Mouse (Mus musculus): ENCODE results near the gene Usp31.

Usp31 gene

GRCm38 (mm10) chr7:121658866-121659265 lies 48.2 kb downstream of the Usp31 start:
- DNase-seq (ENCODE audit: low read depth): no peak

GRCm38 (mm10) chr7:121654675-121655074 lies 52.4 kb downstream of the Usp31 start:
- no peak for DNase-seq (ENCODE audit: low read depth)

- no peak for DNase-seq (ENCODE audit: low read depth)
Measured at GRCm38 (mm10) chr7:121652629-121653028, 54.4 kb downstream of the Usp31 start.

GRCm38 (mm10) chr7:121650724-121651123 lies 56.3 kb downstream of the Usp31 start:
- DNase-seq (ENCODE audit: low read depth): no peak

- peak; percentile 46 for DNase-seq (ENCODE audit: low read depth)
Measured at GRCm38 (mm10) chr7:121640998-121641762, 65.9 kb downstream of the Usp31 start.

GRCm38 (mm10) chr7:121636732-121637131 lies 70.3 kb downstream of the Usp31 start:
- no peak for DNase-seq (ENCODE audit: low read depth)

- DNase-seq (ENCODE audit: low read depth): no peak
Measured at GRCm38 (mm10) chr7:121634236-121634635, 72.8 kb downstream of the Usp31 start.

GRCm38 (mm10) chr7:121622835-121623420 lies 84.1 kb downstream of the Usp31 start:
- no peak for DNase-seq (ENCODE audit: low read depth)

GRCm38 (mm10) chr7:121622433-121622832 lies 84.6 kb downstream of the Usp31 start:
- DNase-seq (ENCODE audit: low read depth): no peak

- peak; percentile 12 for DNase-seq (ENCODE audit: low read depth)
Measured at GRCm38 (mm10) chr7:121601697-121602096, 105.4 kb downstream of the Usp31 start.

- peak; percentile 33 for DNase-seq (ENCODE audit: low read depth)
Measured at GRCm38 (mm10) chr7:121596401-121596800, 110.7 kb downstream of the Usp31 start.

- DNase-seq (ENCODE audit: low read depth): no peak
Measured at GRCm38 (mm10) chr7:121595496-121595895, 111.6 kb downstream of the Usp31 start.

GRCm38 (mm10) chr7:121595085-121595484 lies 112.0 kb downstream of the Usp31 start:
- no peak for DNase-seq (ENCODE audit: low read depth)

GRCm38 (mm10) chr7:121594623-121595022 lies 112.4 kb downstream of the Usp31 start:
- no peak for DNase-seq (ENCODE audit: low read depth)

Measured in c-Kit-positive CD71-negative TER-119-negative erythroid progenitor cells, embryonic 14.5 days (primary cell).